ENCODE assay signal across 11 mouse cellular contexts in genomic region chr12:73507105-73507504, GRCm38 (mm10). TPM values are rescaled to one million over a fixed set of nuclear protein-coding genes. Genes with fewer than 3 reads are reported as not detected.
DNase-seq lines count a peak whose midpoint lies in the region; ATAC-seq and TF ChIP-seq lines count a peak whose summit lies in the region.
"Had no signal": no experiment of that assay in that cellular context is flagged by ENCODE, and none has a peak within 500 bp of the region (broad histone marks: within the 10 kb centered on the region; RNA-seq: fewer than 3 reads in every experiment).

No protein-coding gene starts in this region.

- H3K27ac ChIP-seq in heart, embryonic 10.5 days = no peak overlapping the region
- H3K27ac ChIP-seq in cortical plate, adult 2 months (ENCODE audit: insufficient read depth, low read length) = peak overlapping the region; percentile 59
- H3K27ac ChIP-seq in intestine, embryonic 16.5 days (ENCODE audit: low read length) = no peak overlapping the region
- H3K27ac ChIP-seq in hindbrain, embryonic 14.5 days = no peak overlapping the region
- H3K27ac ChIP-seq: heart, embryonic 13.5 days had no signal

- no peaks in the 10 kb centered on the region for H3K9me3 ChIP-seq in heart, embryonic 10.5 days
- H3K9me3 ChIP-seq in intestine, embryonic 16.5 days (ENCODE audit: control insufficient read depth, low read length) = no peaks in the 10 kb centered on the region
- no peaks in the 10 kb centered on the region for H3K9me3 ChIP-seq in hindbrain, embryonic 14.5 days (ENCODE audit: control insufficient read depth, low read length)
- H3K9me3 ChIP-seq: heart, embryonic 13.5 days had no signal

- H3K4me2 ChIP-seq in intestine, embryonic 16.5 days (ENCODE audit: low read depth, low read length) = peak overlapping the region; percentile 14; the same call in 1 of the 2 replicates
- H3K4me2 ChIP-seq in hindbrain, embryonic 14.5 days (replicated peaks) = no peak overlapping the region
- H3K4me2 ChIP-seq: heart, embryonic 13.5 days had no signal

- H3K4me1 ChIP-seq in heart, embryonic 10.5 days = 0 out of 2 replicates have a peak, but pooled peaks cover 2% of the 10 kb centered on the region
- peaks cover 3% of the 10 kb centered on the region; the same call in 1 of the 2 replicates for H3K4me1 ChIP-seq in cortical plate, adult 2 months (ENCODE audit: control insufficient read depth, insufficient read depth, low read length)
- peaks cover 3% of the 10 kb centered on the region; the same call in 1 of the 2 replicates for H3K4me1 ChIP-seq in intestine, embryonic 16.5 days (ENCODE audit: control insufficient read depth, insufficient read depth, low read length)
- H3K4me1 ChIP-seq in hindbrain, embryonic 14.5 days (replicated peaks; ENCODE audit: control insufficient read depth, insufficient read depth, low read length) = no peaks in the 10 kb centered on the region

- H3K4me3 ChIP-seq in heart, embryonic 10.5 days = no peak overlapping the region
- no peak overlapping the region for H3K4me3 ChIP-seq in cortical plate, adult 2 months (ENCODE audit: insufficient read depth, low read length)
- no peak overlapping the region for H3K4me3 ChIP-seq in intestine, embryonic 16.5 days (ENCODE audit: low read length)
- no peak overlapping the region for H3K4me3 ChIP-seq in hindbrain, embryonic 14.5 days (replicated peaks; ENCODE audit: low read length)
- H3K4me3 ChIP-seq: heart, embryonic 13.5 days had no signal

- DNase-seq in heart, adult 8-10 months (ENCODE audit: low spot score) = peak; percentile 42
- no peak for DNase-seq in heart, embryonic 10.5 days (ENCODE audit: low spot score)
- peak; percentile 43 for DNase-seq in lung, postnatal 36 days
- DNase-seq in adrenal gland, postnatal 4 days (ENCODE audit: low spot score in 2 of 2) = no peak
- no peak for DNase-seq in hindbrain, embryonic 14.5 days (ENCODE audit: low spot score)
- no peak for DNase-seq in T-cell, adult 2 months (ENCODE audit: low spot score)
- DNase-seq: cerebellum, postnatal 36 days; thymus, adult 18-20 months had no signal

- no peaks in the 10 kb centered on the region for H3K36me3 ChIP-seq in heart, embryonic 10.5 days
- no peaks in the 10 kb centered on the region for H3K36me3 ChIP-seq in intestine, embryonic 16.5 days (ENCODE audit: control insufficient read depth, insufficient read depth, low read length)
- no peaks in the 10 kb centered on the region for H3K36me3 ChIP-seq in hindbrain, embryonic 14.5 days (replicated peaks; ENCODE audit: control insufficient read depth, insufficient read depth)
- H3K36me3 ChIP-seq: heart, embryonic 13.5 days had no signal

- H3K27me3 ChIP-seq in heart, embryonic 10.5 days (ENCODE audit: insufficient read depth, poor library complexity, severe bottlenecking) = 0 out of 2 replicates have a peak, but pooled peaks cover 4% of the 10 kb centered on the region
- H3K27me3 ChIP-seq in intestine, embryonic 16.5 days (replicated peaks; ENCODE audit: control insufficient read depth, insufficient read depth, low read length) = 0 out of 2 replicates have a peak, but pooled peaks cover 2% of the 10 kb centered on the region
- H3K27me3 ChIP-seq in hindbrain, embryonic 14.5 days (ENCODE audit: control insufficient read depth, insufficient read depth, low read length) = no peaks in the 10 kb centered on the region
- H3K27me3 ChIP-seq: heart, embryonic 13.5 days had no signal

- no peak for TF ChIP-seq POLR2A in cortical plate, adult 2 months (IDR thresholded peaks at IDR 0.05; ENCODE audit: extremely low read depth, insufficient read depth, low read length)

- ATAC-seq in intestine, embryonic 16.5 days = no peak
- ATAC-seq in hindbrain, embryonic 14.5 days (ENCODE audit: low FRiP score) = no peak

- H3K9ac ChIP-seq in intestine, embryonic 16.5 days (ENCODE audit: low read depth, low read length) = no peak overlapping the region
- H3K9ac ChIP-seq in hindbrain, embryonic 14.5 days = no peak overlapping the region
- H3K9ac ChIP-seq: heart, embryonic 13.5 days had no signal

- TF ChIP-seq CTCF in cortical plate, adult 2 months (IDR thresholded peaks at IDR 0.05; ENCODE audit: extremely low read depth, insufficient read depth, low read length) = no peak

- 76% methylated on average over 14 of the region's 14 CpGs for WGBS in heart, embryonic 10.5 days
- WGBS in intestine, embryonic 16.5 days = 64% methylated on average over 14 of the region's 14 CpGs
- 83% methylated on average over 14 of the region's 14 CpGs for WGBS in hindbrain, embryonic 14.5 days

RNA-seq across cellular contexts. Expression of gene Tmem30b, which starts 39.1 kb away (rescaled TPM):
- total RNA-seq in heart, adult 8-10 months (2022) = under 1 TPM; 0.27 to 0.53 (median 0.42) TPM
- 0.30 and 2.4 TPM in 2 replicates for polyA plus RNA-seq in heart, embryonic 10.5 days (2016; fragmentation: Nextera tagmentation; extraction: Ambion mirVana)
- polyA plus RNA-seq in cortical plate, adult 2 months (2012; rRNA removed) = 0.13 and 0.27 TPM in 2 replicates
- polyA plus RNA-seq in intestine, embryonic 16.5 days (2015; fragmentation: Nextera tagmentation; extraction: Ambion mirVana) = 82.9 and 91.2 TPM in 2 replicates
- total RNA-seq in adrenal gland, postnatal 4 days (2021) = 1 to 10 TPM; 2.8 to 3.3 TPM
- polyA plus RNA-seq in hindbrain, embryonic 14.5 days (2014; fragmentation: Nextera tagmentation; extraction: Ambion mirVana) = 0.15 and 0.26 TPM in 2 replicates

Comparison
In these comparisons a context has a peak if more than half of its experiments do, and no peak if none do; other contexts are left out.
1. DNase-seq: peak in heart, adult 8-10 months (single experiment) and lung, postnatal 36 days (single experiment); none in heart, embryonic 10.5 days (single experiment), adrenal gland, postnatal 4 days (0 of 2), hindbrain, embryonic 14.5 days (single experiment) and T-cell, adult 2 months (single experiment).
2. RNA of gene Tmem30b, which starts 39.1 kb away (polyA plus RNA-seq): 82.9 to 91.2 TPM in intestine, embryonic 16.5 days; 0.30 to 2.4 TPM in heart, embryonic 10.5 days, 0.13 to 0.27 TPM in cortical plate, adult 2 months and 0.15 to 0.26 TPM in hindbrain, embryonic 14.5 days; every median in the first group is over 10 times any median in the second.